Mouse (Mus musculus): ENCODE data around the gene Casp14. TPM values are rescaled to one million over a fixed set of nuclear protein-coding genes. Genes with fewer than 3 reads are reported as not detected.

The Casp14 gene
- polyA plus RNA-seq (2016; fragmentation: Nextera tagmentation; extraction: Ambion mirVana): not detected in 2 replicates

DNA sequence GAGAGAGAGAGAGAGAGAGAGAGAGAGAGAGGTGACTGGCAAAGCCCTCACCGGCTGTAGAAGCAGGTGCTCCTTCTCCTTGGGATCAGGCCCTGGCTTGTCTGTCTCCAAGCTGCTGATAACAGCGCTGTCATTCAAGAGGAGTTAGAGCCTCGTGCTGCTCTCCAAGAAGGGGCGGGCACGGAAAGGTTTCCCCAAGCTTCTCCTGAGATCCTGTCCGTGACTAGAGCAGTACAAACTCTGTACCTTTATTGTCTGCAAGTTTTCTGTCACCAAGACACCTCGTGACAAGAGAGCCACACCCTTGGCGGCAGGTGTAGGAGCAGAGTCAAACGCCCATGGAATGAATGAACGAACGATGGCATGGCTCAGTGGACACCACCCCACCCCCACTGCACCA is at the start of gene Casp14:
Gene Casp14, minus strand, starts transcription at position 239 of the 400 bp plus-strand sequence.
- 45% methylated on average over 11 of the region's 11 CpGs for WGBS
- Histone ChIP-seq H3K4me2 (no peak within 1 kb of the TSS), H3K4me3 (no peak within 1 kb of the TSS), H3K27ac (ENCODE audit: poor library complexity, severe bottlenecking) (no peak within 1 kb of the TSS), H3K9me3 (replicated peaks) (no peaks in the 10 kb centered on the region), H3K36me3 (no peaks in the 10 kb centered on the region), H3K27me3 (replicated peaks) (no peaks in the 10 kb centered on the region), H3K9ac (no peak within 1 kb of the TSS), H3K4me1 (replicated peaks) (no peaks in the 10 kb centered on the region)
- ATAC-seq (ENCODE audit: insufficient number of reproducible peaks, low FRiP score): no peak

DNA sequence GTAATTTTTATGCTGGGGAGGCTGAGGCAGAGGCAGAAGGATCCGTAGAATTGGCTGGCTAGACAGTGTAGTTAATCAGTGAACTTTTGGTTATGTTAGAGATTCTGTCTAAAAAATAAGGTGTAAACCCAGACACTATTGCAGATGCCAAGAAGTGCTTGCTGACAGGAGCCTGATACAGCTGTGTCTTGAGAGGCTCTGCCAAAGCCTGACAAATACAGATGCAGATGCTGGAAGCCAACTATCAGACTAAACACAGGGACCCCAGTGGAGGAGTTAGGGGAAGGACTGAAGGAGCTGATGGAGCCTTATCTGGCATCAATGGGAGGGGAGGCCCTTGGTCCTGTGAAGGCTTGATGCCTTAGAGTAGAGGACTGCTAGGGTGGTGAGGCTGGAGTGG is 47.5 kb upstream of the Casp14 start:
- H3K4me3 ChIP-seq: no peak overlapping the region
- H3K9ac ChIP-seq: no peak overlapping the region
- WGBS: 49% methylated on average over 1 of the region's 1 CpGs
- no peak for ATAC-seq (ENCODE audit: insufficient number of reproducible peaks, low FRiP score)
- H3K4me2 ChIP-seq: no peak overlapping the region
- H3K36me3 ChIP-seq: no peaks in the 10 kb centered on the region
- no peak overlapping the region for H3K27ac ChIP-seq (ENCODE audit: poor library complexity, severe bottlenecking)
- H3K27me3 ChIP-seq (replicated peaks): no peaks in the 10 kb centered on the region
- H3K4me1 ChIP-seq (replicated peaks): no peaks in the 10 kb centered on the region
- peaks cover 3% of the 10 kb centered on the region; the same call in 1 of the 2 replicates for H3K9me3 ChIP-seq (replicated peaks)

DNA sequence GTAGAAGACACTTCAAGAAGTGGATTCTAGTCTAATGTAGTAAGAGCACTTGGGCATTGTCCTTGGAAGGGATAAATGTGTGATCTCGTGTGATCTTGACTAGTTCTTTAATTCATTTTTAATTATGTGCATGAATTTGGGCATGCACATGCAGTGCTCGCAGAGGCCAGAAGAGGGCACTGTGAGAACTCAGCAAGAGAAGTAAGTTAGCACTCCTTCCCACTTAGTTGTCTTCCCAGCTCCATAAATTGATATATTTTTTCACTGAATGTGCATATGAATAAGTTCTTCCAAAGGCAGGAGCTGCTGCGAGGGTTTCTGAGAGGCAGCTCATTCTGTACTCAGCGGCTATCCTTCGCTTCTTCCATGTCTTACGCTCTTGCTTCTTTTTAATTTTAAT is 37.9 kb upstream of the Casp14 start:
- WGBS: 37% methylated on average over 6 of the region's 6 CpGs
- Histone ChIP-seq H3K4me2 (no peak overlapping the region), H3K9me3 (replicated peaks) (no peaks in the 10 kb centered on the region), H3K36me3 (no peaks in the 10 kb centered on the region), H3K4me3 (no peak overlapping the region), H3K9ac (no peak overlapping the region), H3K27ac (ENCODE audit: poor library complexity, severe bottlenecking) (no peak overlapping the region), H3K27me3 (replicated peaks) (peaks cover 16% of the 10 kb centered on the region), H3K4me1 (replicated peaks) (peaks cover 7% of the 10 kb centered on the region)
- ATAC-seq (ENCODE audit: insufficient number of reproducible peaks, low FRiP score): no peak

DNA sequence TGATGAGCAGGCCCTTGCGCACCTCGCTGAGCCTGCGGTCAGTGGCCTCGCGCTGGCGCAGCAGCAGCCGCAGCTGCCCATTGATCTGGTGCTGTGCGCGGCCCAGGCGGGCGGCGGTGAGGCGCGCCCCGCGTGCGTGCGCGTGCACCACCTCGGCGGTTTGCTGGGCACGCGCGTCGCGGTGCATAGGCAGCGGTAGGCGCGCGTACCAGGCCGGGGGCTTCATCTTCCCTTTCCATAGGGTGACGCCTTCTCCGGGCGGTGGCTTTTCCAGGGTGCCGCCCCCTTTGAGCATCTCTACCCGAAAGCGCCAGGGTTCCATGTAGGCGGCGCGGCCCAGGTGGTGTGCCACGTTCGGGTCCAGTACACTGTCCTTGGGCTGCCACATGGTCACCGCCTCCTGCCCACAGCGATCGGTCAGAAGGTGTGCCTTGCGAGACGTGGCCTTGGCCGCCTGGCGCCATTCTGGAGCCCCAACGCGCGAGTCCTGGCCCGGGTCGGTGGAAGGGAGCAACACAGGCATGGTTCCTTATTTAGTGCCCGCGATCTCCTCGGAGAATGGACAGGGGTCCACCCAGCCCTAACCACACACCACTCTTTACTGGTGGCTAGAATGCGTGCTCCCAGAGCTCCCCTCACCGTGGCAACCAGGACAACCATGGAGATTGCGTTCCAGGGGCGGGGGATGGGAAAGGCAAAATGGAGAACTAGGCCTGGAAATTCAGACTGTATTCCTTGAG is 34.5 kb upstream of the Casp14 start, which contains the start of gene Ccdc105:
Gene Ccdc105, minus strand, starts transcription at position 614 of the 740 bp plus-strand sequence.
- Histone ChIP-seq H3K4me2 (peak within 1 kb of the TSS; percentile 98), H3K9ac (peak within 1 kb of the TSS; percentile 76), H3K4me3 (peak within 1 kb of the TSS; percentile 70), H3K27ac (ENCODE audit: poor library complexity, severe bottlenecking) (0 out of 2 replicates have a peak within 1 kb of the TSS, but pooled peaks have one; percentile 12), H3K27me3 (replicated peaks) (peaks cover 34% of the 10 kb centered on the region), H3K4me1 (replicated peaks) (peaks cover 7% of the 10 kb centered on the region), H3K9me3 (replicated peaks) (no peaks in the 10 kb centered on the region), H3K36me3 (no peaks in the 10 kb centered on the region)
- peak; percentile 82 for ATAC-seq (ENCODE audit: insufficient number of reproducible peaks, low FRiP score)
- WGBS: 1% methylated on average over 61 of the region's 61 CpGs

DNA sequence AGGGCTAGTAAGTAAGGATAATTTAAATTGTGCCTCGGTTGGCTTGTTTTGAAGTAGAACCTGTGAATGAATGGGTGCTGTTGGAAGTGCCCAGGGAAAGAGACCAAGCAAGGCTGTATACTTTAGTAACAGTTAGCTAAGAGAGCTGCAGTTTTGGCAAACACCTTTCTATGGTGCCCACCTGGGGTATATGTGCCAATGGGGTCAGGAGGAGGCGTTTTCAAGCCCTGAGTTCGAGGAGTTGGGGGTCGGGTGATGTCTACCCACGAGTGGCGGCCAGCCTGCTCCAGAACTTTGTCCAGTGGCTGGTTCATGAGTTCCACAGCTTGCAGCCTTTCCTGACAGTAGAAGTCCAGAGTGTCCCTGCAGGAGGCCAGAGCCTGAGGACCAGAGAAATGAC is 30.9 kb upstream of the Casp14 start:
- Histone ChIP-seq H3K4me3 (no peak overlapping the region), H3K36me3 (no peaks in the 10 kb centered on the region), H3K4me1 (replicated peaks) (peaks cover 14% of the 10 kb centered on the region), H3K9me3 (replicated peaks) (no peaks in the 10 kb centered on the region), H3K27me3 (replicated peaks) (peaks cover 40% of the 10 kb centered on the region), H3K4me2 (no peak overlapping the region), H3K27ac (ENCODE audit: poor library complexity, severe bottlenecking) (no peak overlapping the region), H3K9ac (no peak overlapping the region)
- WGBS: 83% methylated on average over 6 of the region's 6 CpGs
- ATAC-seq (ENCODE audit: insufficient number of reproducible peaks, low FRiP score): no peak

DNA sequence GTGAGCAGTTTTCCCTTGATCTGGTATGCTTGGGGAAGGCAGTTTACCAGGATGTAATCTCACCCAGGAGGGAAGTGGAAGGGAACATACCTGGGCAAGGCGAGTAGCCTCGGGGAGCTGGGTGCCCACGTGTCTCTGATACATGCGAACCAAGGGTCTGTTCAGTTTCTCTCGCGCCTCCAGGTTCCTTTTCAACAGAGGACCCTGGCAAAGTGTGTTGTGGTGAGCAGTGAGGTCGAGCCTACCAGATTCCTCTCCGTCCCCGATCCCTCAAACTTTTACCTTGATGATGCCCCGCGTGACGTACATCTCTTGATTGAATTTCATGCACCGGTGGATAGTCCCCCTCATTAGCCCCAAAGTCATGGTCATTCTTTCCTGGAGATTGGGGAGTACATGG is 30.1 kb upstream of the Casp14 start:
- Histone ChIP-seq H3K9me3 (replicated peaks) (no peaks in the 10 kb centered on the region), H3K27me3 (replicated peaks) (peaks cover 40% of the 10 kb centered on the region), H3K4me3 (no peak overlapping the region), H3K4me1 (replicated peaks) (peaks cover 14% of the 10 kb centered on the region), H3K9ac (no peak overlapping the region), H3K27ac (ENCODE audit: poor library complexity, severe bottlenecking) (no peak overlapping the region), H3K36me3 (no peaks in the 10 kb centered on the region), H3K4me2 (no peak overlapping the region)
- WGBS: 71% methylated on average over 13 of the region's 13 CpGs
- ATAC-seq (ENCODE audit: insufficient number of reproducible peaks, low FRiP score): no peak

DNA sequence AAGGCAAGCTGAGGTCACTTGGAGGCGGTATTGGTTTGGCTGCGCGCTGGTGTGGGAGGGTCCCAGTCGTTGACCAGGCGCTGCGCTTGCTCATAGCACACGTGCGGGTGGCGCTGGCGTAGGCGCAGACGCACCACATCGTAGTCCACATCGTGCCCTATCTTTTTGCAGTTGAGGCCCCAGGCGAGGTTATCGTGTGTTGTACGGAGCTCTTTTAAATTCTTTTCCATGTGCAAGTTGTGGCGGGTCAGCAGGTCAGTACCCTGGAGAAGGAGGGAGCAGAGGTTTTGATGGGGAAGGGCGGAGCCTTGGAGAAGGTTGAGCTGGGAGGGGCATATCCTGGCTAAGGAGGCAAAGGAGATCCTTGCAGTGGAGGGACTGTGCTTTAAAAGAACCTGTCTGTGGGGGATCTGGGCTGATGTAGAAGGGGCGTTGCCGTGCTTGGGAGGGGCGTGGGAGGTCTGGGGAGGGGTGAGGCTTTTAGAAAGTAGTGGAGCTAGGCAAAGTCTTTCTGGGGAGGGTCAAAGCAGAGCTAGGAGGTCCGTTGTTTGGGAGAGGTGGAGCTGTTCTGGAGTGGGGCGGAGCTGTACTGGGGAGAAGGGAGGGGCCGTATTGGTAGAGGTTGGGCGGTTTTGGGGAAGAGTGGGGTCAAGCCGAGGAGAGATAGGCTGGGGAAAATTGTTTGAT is 29.1 kb upstream of the Casp14 start:
- Histone ChIP-seq H3K9me3 (replicated peaks) (no peaks in the 10 kb centered on the region), H3K4me3 (peak overlapping the region; percentile 35), H3K27me3 (replicated peaks) (peaks cover 34% of the 10 kb centered on the region), H3K4me1 (replicated peaks) (peaks cover 7% of the 10 kb centered on the region; the same call in 1 of the 2 replicates), H3K27ac (ENCODE audit: poor library complexity, severe bottlenecking) (no peak overlapping the region), H3K4me2 (peak overlapping the region; percentile 67), H3K36me3 (no peaks in the 10 kb centered on the region), H3K9ac (no peak overlapping the region)
- ATAC-seq (ENCODE audit: insufficient number of reproducible peaks, low FRiP score): peak; percentile 51
- WGBS: 2% methylated on average over 27 of the region's 27 CpGs

DNA sequence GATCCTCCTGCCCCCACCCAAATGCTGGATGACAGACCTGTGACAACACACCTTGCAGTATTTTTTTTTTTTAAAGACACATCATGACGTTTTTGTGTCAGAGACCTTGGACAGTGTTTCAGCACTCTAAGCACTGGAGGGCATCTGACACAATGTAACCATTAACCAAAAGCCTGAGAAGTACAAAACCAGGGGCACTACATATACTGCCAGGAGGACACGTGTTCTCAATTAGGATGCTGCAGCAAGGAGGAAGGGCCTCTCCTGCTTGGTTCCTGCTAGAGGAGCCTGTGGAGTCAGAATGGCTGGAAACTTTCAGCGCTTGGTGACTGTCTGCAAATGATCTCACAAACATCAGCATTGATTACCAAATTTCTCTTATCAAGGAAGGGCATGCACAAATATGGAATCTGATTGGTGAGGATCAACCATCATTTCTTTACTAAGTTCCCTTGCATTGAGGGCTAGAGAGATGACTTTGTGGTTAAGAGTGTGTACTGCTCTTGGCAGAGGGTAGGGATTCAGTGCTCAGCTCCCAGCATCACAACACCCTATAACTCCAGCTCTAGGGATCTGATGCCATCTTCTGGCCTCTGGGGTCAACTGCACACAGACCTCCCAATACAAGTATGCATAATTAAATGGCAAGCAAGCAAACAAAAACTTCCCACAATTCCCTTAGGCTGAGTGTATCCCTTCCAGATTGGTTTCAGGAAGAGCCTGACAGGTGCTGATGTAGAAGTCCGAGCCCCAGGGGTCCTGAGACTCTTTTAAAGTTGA is 27.5 kb upstream of the Casp14 start:
- 47% methylated on average over 4 of the region's 4 CpGs for WGBS
- no peak for ATAC-seq (ENCODE audit: insufficient number of reproducible peaks, low FRiP score)

DNA sequence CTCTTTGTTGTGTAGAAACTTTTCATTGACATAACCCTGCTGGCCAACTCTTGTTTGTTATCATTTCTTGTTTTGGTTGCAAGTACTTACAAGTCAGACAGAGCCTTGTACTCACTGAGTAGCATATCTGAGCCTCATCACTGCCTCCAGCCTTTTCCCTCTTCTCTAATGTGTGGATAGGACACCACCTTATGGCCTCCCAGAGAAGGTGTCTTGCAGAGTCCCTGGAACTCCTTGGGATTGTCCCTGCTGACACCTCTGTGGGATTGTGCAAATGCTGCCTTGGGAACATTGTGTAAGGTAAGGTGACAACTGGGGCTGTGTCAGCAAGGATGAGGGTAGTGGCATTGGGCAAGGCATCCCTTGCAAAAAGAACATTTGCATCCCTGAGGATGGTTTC is 25.6 kb upstream of the Casp14 start:
- Histone ChIP-seq H3K36me3 (no peaks in the 10 kb centered on the region), H3K9me3 (replicated peaks) (no peaks in the 10 kb centered on the region), H3K27ac (ENCODE audit: poor library complexity, severe bottlenecking) (no peak overlapping the region), H3K4me1 (replicated peaks) (peaks cover 7% of the 10 kb centered on the region; the same call in 1 of the 2 replicates), H3K4me3 (no peak overlapping the region), H3K9ac (no peak overlapping the region), H3K4me2 (no peak overlapping the region), H3K27me3 (replicated peaks) (peaks cover 14% of the 10 kb centered on the region)
- no peak for ATAC-seq (ENCODE audit: insufficient number of reproducible peaks, low FRiP score)

More for the DNA sequence above, 27.5 kb upstream of the Casp14 start:
- Histone ChIP-seq H3K9me3 (replicated peaks) (no peaks in the 10 kb centered on the region), H3K27me3 (replicated peaks) (peaks cover 20% of the 10 kb centered on the region), H3K4me3 (no peak overlapping the region), H3K4me1 (replicated peaks) (peaks cover 7% of the 10 kb centered on the region; the same call in 1 of the 2 replicates), H3K36me3 (no peaks in the 10 kb centered on the region), H3K4me2 (no peak overlapping the region), H3K27ac (ENCODE audit: poor library complexity, severe bottlenecking) (no peak overlapping the region), H3K9ac (no peak overlapping the region)

DNA sequence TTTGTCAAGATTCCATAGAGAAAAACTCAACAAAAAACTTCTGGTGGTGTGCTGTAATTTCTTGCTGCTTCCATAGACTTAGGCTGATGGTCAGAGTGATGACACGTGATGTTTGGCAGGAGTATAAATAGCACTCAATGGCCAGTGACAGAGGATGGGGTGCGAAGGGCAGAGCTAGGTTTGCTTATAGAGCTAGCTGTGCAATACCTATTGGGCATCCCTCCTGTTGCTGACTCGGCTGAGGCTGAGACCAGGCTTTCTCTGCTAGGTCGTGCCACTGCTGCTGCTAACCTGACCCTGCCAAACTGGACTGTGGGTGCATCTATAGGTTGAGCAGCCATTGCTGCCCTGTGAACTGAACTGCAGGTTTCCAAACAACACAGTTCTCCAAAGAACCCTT is 21.7 kb upstream of the Casp14 start:
- Histone ChIP-seq H3K9me3 (replicated peaks) (no peaks in the 10 kb centered on the region), H3K27ac (ENCODE audit: poor library complexity, severe bottlenecking) (no peak overlapping the region), H3K36me3 (no peaks in the 10 kb centered on the region), H3K4me2 (no peak overlapping the region), H3K4me3 (no peak overlapping the region), H3K9ac (no peak overlapping the region), H3K27me3 (replicated peaks) (no peaks in the 10 kb centered on the region), H3K4me1 (replicated peaks) (no peaks in the 10 kb centered on the region)
- 67% methylated on average over 4 of the region's 4 CpGs for WGBS
- ATAC-seq (ENCODE audit: insufficient number of reproducible peaks, low FRiP score): no peak

DNA sequence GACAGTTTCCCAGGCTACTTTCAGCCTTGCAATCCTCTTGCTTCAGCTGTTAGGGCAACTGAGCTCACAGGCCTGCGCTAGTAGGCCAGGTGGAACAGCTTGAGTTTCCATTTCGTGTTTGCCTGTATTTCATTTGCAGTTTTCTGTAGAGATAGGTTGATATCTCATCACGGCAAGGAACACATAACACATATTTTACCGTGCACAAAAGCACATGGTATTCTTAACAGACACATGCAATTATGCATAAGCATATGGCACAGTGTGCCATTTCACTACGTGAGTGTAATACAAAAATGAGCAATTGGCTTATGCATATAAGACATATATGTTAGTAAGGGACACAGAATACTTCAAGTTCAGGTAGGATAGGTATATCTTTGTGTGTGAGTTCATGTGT is 9.8 kb upstream of the Casp14 start:
- no peak overlapping the region for H3K4me2 ChIP-seq
- no peak overlapping the region for H3K9ac ChIP-seq
- H3K27ac ChIP-seq (ENCODE audit: poor library complexity, severe bottlenecking): no peak overlapping the region
- H3K4me1 ChIP-seq (replicated peaks): no peaks in the 10 kb centered on the region
- no peak overlapping the region for H3K4me3 ChIP-seq
- no peaks in the 10 kb centered on the region for H3K36me3 ChIP-seq
- no peaks in the 10 kb centered on the region for H3K27me3 ChIP-seq (replicated peaks)
- H3K9me3 ChIP-seq (replicated peaks): no peaks in the 10 kb centered on the region
- WGBS: 78% methylated on average over 5 of the region's 5 CpGs
- ATAC-seq (ENCODE audit: insufficient number of reproducible peaks, low FRiP score): no peak
